Mouse (Mus musculus) heart, embryonic 13.5 days (tissue): ENCODE measurements at regions not wholly inside any gene's neighbourhood (a gene's known extent, or its start where the extent isn't known, plus 50 kb on each side); places are given as distances from the start of the nearest gene placed in this dataset.
A peak's percentile ranks its signal among the peaks of the same experiment; 100 is the strongest.

Experiments used
- ATAC-seq: fragments of 200-750 bp; cut with Nextera tagmentation; 2 replicates; pipeline ENCODE4 v1.8.0; 2017; ENCODE audit warnings: moderate TSS enrichment; ENCODE audit not compliant: insufficient number of reproducible peaks, low FRiP score, low TSS enrichment; ENCODE audit errors: extremely low read depth
- H3K27ac ChIP-seq: fragments of 300-500 bp; sonication (generic); replicated peaks from 2 replicates; pipeline ENCODE4 v1.5.1; 2015; ENCODE audit warnings: moderate library complexity, mild to moderate bottlenecking, inconsistent platforms
- H3K27me3 ChIP-seq: fragments of 300-500 bp; sonication (generic); replicated peaks from 2 replicates; pipeline ENCODE4 v1.6.1; 2015; ENCODE audit warnings: mild to moderate bottlenecking, inconsistent platforms
- H3K36me3 ChIP-seq: fragments of 300-500 bp; sonication (generic); 2 replicates; pipeline ENCODE4 v1.6.1; 2015; ENCODE audit warnings: mild to moderate bottlenecking, inconsistent platforms
- H3K4me1 ChIP-seq: fragments of 300-500 bp; sonication (generic); 2 replicates; pipeline ENCODE4 v1.6.1; 2015; ENCODE audit warnings: inconsistent platforms
- H3K4me2 ChIP-seq: fragments of 300-500 bp; sonication (generic); 2 replicates; pipeline ENCODE4 v1.6.1; 2015; ENCODE audit warnings: inconsistent platforms, mild to moderate bottlenecking, moderate library complexity
- H3K4me3 ChIP-seq: fragments of 300-500 bp; sonication (generic); 2 replicates; pipeline ENCODE4 v1.5.1; 2015; ENCODE audit warnings: moderate library complexity, mild to moderate bottlenecking, inconsistent platforms
- H3K9ac ChIP-seq: fragments of 300-500 bp; sonication (generic); 2 replicates; pipeline ENCODE4 v1.6.1; 2015; ENCODE audit warnings: inconsistent platforms, mild to moderate bottlenecking, moderate library complexity
- H3K9me3 ChIP-seq: fragments of 300-500 bp; sonication (generic); 2 replicates; pipeline ENCODE4 v1.6.1; 2016; ENCODE audit warnings: inconsistent platforms
- WGBS: fragments of 180-500 bp; shearing (Covaris S2); methylation state at CpG from one replicate; pipeline ENCODE4 v1.1.7; 2015; ENCODE audit warnings: mixed read lengths; 5-methylcytosine and 5-hydroxymethylcytosine counted together

- 50% methylated on average over 5 of the region's 5 CpGs for WGBS
- no peak overlapping the region for H3K4me2 ChIP-seq
- H3K36me3 ChIP-seq, result no peaks in the 10 kb centered on the region
- no peak overlapping the region for H3K4me3 ChIP-seq
- H3K9me3 ChIP-seq, result no peaks in the 10 kb centered on the region
- no peak for ATAC-seq
- no peak overlapping the region for H3K9ac ChIP-seq
- no peak overlapping the region for H3K27ac ChIP-seq
- no peaks in the 10 kb centered on the region for H3K4me1 ChIP-seq
- no peaks in the 10 kb centered on the region for H3K27me3 ChIP-seq
These were observed 2620.0 kb upstream of the Gm7489 start for GRCm38 (mm10) chr15:51264599-51265163.

GRCm38 (mm10) chr15:51265971-51266370 lies 2618.7 kb upstream of the Gm7489 start:
- no peaks in the 10 kb centered on the region for H3K4me1 ChIP-seq
- no peaks in the 10 kb centered on the region for H3K36me3 ChIP-seq
- H3K4me3 ChIP-seq, result no peak overlapping the region
- no peaks in the 10 kb centered on the region for H3K27me3 ChIP-seq
- H3K4me2 ChIP-seq, result no peak overlapping the region
- no peaks in the 10 kb centered on the region for H3K9me3 ChIP-seq
- H3K27ac ChIP-seq, result no peak overlapping the region
- WGBS, result 43% methylated on average over 1 of the region's 1 CpGs
- H3K9ac ChIP-seq, result no peak overlapping the region
- no peak for ATAC-seq

- H3K9ac ChIP-seq, result no peak overlapping the region
- H3K4me2 ChIP-seq, result no peak overlapping the region
- no peak overlapping the region for H3K27ac ChIP-seq
- H3K9me3 ChIP-seq, result no peaks in the 10 kb centered on the region
- WGBS, result 76% methylated on average over 9 of the region's 9 CpGs
- no peaks in the 10 kb centered on the region for H3K36me3 ChIP-seq
- no peak for ATAC-seq
- H3K4me3 ChIP-seq, result no peak overlapping the region
- no peaks in the 10 kb centered on the region for H3K27me3 ChIP-seq
- no peaks in the 10 kb centered on the region for H3K4me1 ChIP-seq
These were observed 2612.9 kb upstream of the Gm7489 start for GRCm38 (mm10) chr15:51271632-51272312.

GRCm38 (mm10) chr15:51285334-51285733 lies 2599.4 kb upstream of the Gm7489 start:
- no peaks in the 10 kb centered on the region for H3K9me3 ChIP-seq
- H3K9ac ChIP-seq, result no peak overlapping the region
- H3K36me3 ChIP-seq, result no peaks in the 10 kb centered on the region
- no peak overlapping the region for H3K27ac ChIP-seq
- H3K4me1 ChIP-seq, result peaks cover 11% of the 10 kb centered on the region; the same call in 1 of the 2 replicates
- no peak overlapping the region for H3K4me2 ChIP-seq
- H3K4me3 ChIP-seq, result no peak overlapping the region
- H3K27me3 ChIP-seq, result no peaks in the 10 kb centered on the region
- 75% methylated on average over 2 of the region's 2 CpGs for WGBS
- no peak for ATAC-seq

- Histone ChIP-seq H3K27me3 (no peaks in the 10 kb centered on the region), H3K36me3 (no peaks in the 10 kb centered on the region), H3K9ac (no peak overlapping the region), H3K4me2 (no peak overlapping the region), H3K27ac (no peak overlapping the region), H3K9me3 (no peaks in the 10 kb centered on the region), H3K4me3 (no peak overlapping the region), H3K4me1 (peaks cover 11% of the 10 kb centered on the region; the same call in 1 of the 2 replicates)
- ATAC-seq, result no peak
- 72% methylated on average over 3 of the region's 3 CpGs for WGBS
These were observed 2598.4 kb upstream of the Gm7489 start for GRCm38 (mm10) chr15:51286352-51286751.

- Histone ChIP-seq H3K4me2 (peak overlapping the region; percentile 55), H3K27ac (no peak overlapping the region), H3K4me3 (no peak overlapping the region), H3K27me3 (no peaks in the 10 kb centered on the region), H3K9ac (no peak overlapping the region), H3K4me1 (0 out of 2 replicates have a peak, but pooled peaks cover 2% of the 10 kb centered on the region), H3K36me3 (no peaks in the 10 kb centered on the region), H3K9me3 (no peaks in the 10 kb centered on the region)
- no peak for ATAC-seq
- 55% methylated on average over 9 of the region's 9 CpGs for WGBS
These were observed 2595.7 kb upstream of the Gm7489 start for GRCm38 (mm10) chr15:51288911-51289432.

GRCm38 (mm10) chr15:51289916-51290315 lies 2594.8 kb upstream of the Gm7489 start:
- no peak overlapping the region; the same call in 1 of the 2 replicates for H3K9ac ChIP-seq
- H3K27ac ChIP-seq, result no peak overlapping the region
- H3K4me3 ChIP-seq, result peak overlapping the region; percentile 29
- no peak for ATAC-seq
- H3K9me3 ChIP-seq, result no peaks in the 10 kb centered on the region
- WGBS, result 28% methylated on average over 9 of the region's 9 CpGs
- no peaks in the 10 kb centered on the region for H3K27me3 ChIP-seq
- no peaks in the 10 kb centered on the region for H3K36me3 ChIP-seq
- peak overlapping the region; percentile 55 for H3K4me2 ChIP-seq
- 0 out of 2 replicates have a peak, but pooled peaks cover 2% of the 10 kb centered on the region for H3K4me1 ChIP-seq

- no peak overlapping the region for H3K4me2 ChIP-seq
- no peak overlapping the region for H3K27ac ChIP-seq
- no peak overlapping the region for H3K4me3 ChIP-seq
- H3K9me3 ChIP-seq, result no peaks in the 10 kb centered on the region
- no peaks in the 10 kb centered on the region for H3K27me3 ChIP-seq
- no peak for ATAC-seq
- H3K4me1 ChIP-seq, result 0 out of 2 replicates have a peak, but pooled peaks cover 2% of the 10 kb centered on the region
- H3K36me3 ChIP-seq, result no peaks in the 10 kb centered on the region
- no peak overlapping the region for H3K9ac ChIP-seq
- WGBS, result 88% methylated on average over 6 of the region's 6 CpGs
These were observed 2593.5 kb upstream of the Gm7489 start for GRCm38 (mm10) chr15:51291183-51291582.

- Histone ChIP-seq H3K36me3 (no peaks in the 10 kb centered on the region), H3K9ac (no peak overlapping the region), H3K27ac (no peak overlapping the region), H3K27me3 (no peaks in the 10 kb centered on the region), H3K4me3 (no peak overlapping the region), H3K4me2 (no peak overlapping the region), H3K4me1 (no peaks in the 10 kb centered on the region), H3K9me3 (no peaks in the 10 kb centered on the region)
- no peak for ATAC-seq
These were observed 2587.9 kb upstream of the Gm7489 start for GRCm38 (mm10) chr15:51296841-51297240.

- no peak for ATAC-seq
- Histone ChIP-seq H3K9me3 (no peaks in the 10 kb centered on the region), H3K4me2 (no peak overlapping the region), H3K27me3 (peaks cover 9% of the 10 kb centered on the region; the same call in 1 of the 2 replicates), H3K4me1 (no peaks in the 10 kb centered on the region), H3K4me3 (no peak overlapping the region), H3K36me3 (no peaks in the 10 kb centered on the region), H3K27ac (no peak overlapping the region), H3K9ac (no peak overlapping the region)
- WGBS, result 63% methylated on average over 1 of the region's 1 CpGs
These were observed 2566.6 kb upstream of the Gm7489 start for GRCm38 (mm10) chr15:51318072-51318471.

GRCm38 (mm10) chr15:51318760-51319159 lies 2565.9 kb upstream of the Gm7489 start:
- Histone ChIP-seq H3K4me1 (no peaks in the 10 kb centered on the region), H3K27ac (no peak overlapping the region), H3K9me3 (no peaks in the 10 kb centered on the region), H3K36me3 (no peaks in the 10 kb centered on the region), H3K4me2 (no peak overlapping the region), H3K4me3 (no peak overlapping the region), H3K27me3 (peaks cover 9% of the 10 kb centered on the region; the same call in 1 of the 2 replicates), H3K9ac (no peak overlapping the region)
- 81% methylated on average over 2 of the region's 2 CpGs for WGBS
- ATAC-seq, result no peak
